Mouse (Mus musculus) bone marrow, adult 2 months (tissue): ENCODE measurements around the gene Pdcd4.
"Not testable (repeated sequence)": the region's sequence is repeated elsewhere in the genome, so short reads cannot be mapped to it uniquely, and the experiment has no call there.

ENCODE experiments used
- CTCF ChIP-seq: fragments of 200-500 bp; IDR thresholded peaks from 2 replicates; pipeline ENCODE4 v1.5.1; 2011; ENCODE audit warnings: low read length, control low read depth; ENCODE audit not compliant: control insufficient read depth, insufficient read depth
- POLR2A ChIP-seq: fragments of 200-500 bp; IDR thresholded peaks from 2 replicates; pipeline ENCODE4 v1.6.1; 2011; ENCODE audit warnings: low read depth, mild to moderate bottlenecking, control low read depth, low read length, borderline replicate concordance; ENCODE audit not compliant: control insufficient read depth

DNA sequence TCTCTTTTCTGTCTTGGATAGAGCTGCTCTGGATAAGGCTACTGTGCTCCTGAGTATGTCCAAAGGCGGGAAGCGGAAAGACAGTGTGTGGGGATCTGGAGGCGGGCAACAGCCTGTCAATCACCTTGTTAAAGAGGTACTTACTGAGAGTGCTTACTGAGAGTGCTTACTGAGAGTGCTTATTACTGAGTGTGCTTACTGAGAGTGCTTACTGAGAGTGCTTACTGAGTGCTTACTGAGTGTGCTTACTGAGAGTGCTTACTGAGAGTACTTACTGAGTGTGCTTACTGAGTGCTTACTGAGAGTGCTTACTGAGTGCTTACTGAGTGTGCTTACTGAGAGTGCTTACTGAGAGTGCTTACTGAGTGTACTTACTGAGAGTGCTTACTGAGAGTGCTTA, 30.0 kb downstream of the Pdcd4 start:
- not testable (repeated sequence) for TF ChIP-seq CTCF, POLR2A
